Mouse (Mus musculus) lung, postnatal 36 days (tissue): ENCODE results near the gene Ipo9.

Experiments used
- DNase-seq: peaks from one replicate; pipeline ENCODE4 v3.0.0; 2022; ENCODE audit warnings: mixed read lengths

Ipo9 gene

GRCm38 (mm10) chr1:135429901-135430668 is at the start of gene Ipo9:
Gene Ipo9 (minus strand): TSS chr1:135430499.
- DNase-seq, result peak; percentile 94

DNA sequence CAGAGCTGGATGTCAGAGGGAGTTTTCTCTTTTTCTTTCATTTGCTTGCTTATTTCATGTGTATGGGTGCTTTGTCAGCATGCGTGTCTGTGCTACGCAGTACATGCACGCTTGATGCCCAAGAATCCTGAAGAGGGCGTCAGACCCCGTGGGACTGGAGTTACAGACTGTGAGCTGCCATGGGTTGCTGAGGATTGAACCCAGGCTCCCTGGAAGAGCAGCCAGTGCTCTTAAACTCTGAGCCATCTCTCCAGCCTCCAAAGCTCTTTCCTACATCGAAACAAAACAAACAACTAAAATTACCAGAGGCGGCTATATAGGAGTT is 45.2 kb upstream of the Ipo9 start:
- no peak for DNase-seq

DNA sequence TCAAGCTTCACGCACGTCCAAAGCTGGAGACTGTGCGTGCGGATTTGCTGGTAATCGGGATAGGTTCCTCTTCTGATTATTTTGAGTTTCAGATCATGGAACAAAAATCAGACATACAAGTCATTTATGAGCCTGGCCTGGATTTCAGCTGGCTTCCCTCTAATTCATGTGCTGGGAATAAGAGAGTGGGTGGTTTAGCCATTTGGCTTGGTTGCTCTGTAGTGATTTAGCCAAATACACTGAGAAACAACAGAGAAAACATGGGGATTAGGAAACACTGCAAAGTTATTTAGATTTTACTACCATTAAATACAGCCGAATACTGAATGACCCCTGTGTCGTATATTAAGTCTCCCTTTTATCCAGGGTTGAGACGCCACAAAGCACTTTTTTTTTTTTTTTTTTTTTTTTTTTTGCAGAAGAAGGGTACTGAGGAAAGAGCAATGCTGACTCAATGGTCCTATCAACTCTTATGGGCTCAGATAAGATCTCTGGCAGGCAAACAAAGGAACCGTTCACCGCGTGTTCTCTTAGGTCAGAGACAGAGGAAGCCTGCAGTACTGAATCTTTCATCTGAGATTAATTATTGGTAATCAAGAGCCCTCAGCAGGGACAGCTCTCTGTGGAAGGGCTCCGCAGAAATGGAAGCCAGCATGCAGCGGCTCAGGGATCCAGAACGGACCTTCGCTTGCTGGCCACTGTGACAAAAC is 44.7 kb upstream of the Ipo9 start:
- peak; percentile 29 for DNase-seq

GRCm38 (mm10) chr1:135472536-135472935 is 42.2 kb upstream of the Ipo9 start:
- DNase-seq, result no peak

DNA sequence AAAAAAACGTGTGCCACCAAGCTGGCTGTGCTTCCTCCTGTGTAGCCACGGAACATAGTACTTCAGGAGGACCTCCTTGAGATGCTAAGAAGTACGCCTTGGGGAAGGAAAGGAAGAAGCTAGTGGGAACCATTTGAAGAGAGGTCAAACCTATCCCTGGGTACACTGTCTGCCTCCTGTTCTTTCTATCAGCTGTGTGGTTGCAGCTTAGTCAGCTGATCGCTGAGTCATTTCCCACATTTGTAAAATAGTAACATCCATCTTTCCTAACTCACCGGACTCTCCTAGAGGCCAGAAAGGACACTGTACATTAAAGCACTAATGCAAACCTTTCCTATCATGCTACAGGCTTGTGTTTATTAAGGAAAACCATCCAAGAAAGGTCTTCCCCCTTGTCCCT is 41.4 kb upstream of the Ipo9 start:
- no peak for DNase-seq

DNA sequence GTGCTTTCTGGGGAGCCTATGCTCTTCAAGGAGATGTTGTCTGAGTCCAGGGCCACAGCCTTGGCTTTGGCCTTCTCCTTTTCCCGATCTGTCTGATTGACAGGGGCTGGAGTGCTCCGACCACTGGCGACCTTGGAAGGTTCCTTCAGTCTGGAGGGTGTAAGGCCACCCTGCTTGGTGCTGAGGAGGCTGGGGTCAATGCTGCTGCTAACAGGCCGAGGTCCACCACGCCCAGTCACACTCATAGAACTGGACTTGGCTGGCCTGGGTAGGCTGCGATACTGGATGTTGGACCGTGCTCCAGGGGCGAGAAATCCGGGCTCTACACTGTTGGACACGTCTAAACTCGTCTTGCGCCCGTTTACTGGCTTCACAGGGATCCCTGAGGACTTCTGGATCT is 40.2 kb upstream of the Ipo9 start:
- DNase-seq, result no peak

- no peak for DNase-seq
These were observed 37.2 kb upstream of the Ipo9 start for GRCm38 (mm10) chr1:135467462-135467861.

GRCm38 (mm10) chr1:135466935-135467334 is 36.6 kb upstream of the Ipo9 start:
- DNase-seq, result peak; percentile 46

DNA sequence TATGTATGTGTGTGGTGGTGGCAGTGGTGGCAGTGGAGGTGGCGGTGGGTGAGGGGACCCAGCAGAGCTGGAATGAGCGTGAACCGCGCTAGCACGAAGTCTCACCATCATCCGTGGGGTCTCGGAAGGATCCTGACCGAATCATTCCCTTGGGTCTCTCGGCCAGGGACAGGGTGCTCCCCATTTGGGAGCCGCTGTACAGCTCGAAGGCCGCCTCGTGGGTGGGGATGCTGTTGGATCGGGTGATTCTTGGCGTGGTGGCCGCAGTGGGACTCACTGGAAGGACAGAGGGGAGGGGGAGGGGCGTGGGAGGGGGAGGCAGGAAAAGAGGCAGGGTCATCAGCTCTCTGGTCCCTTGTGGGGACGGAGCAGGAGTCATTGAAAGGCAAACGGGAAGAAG is 35.4 kb upstream of the Ipo9 start:
- DNase-seq, result no peak

GRCm38 (mm10) chr1:135462736-135463135 is 32.4 kb upstream of the Ipo9 start:
- no peak for DNase-seq

DNA sequence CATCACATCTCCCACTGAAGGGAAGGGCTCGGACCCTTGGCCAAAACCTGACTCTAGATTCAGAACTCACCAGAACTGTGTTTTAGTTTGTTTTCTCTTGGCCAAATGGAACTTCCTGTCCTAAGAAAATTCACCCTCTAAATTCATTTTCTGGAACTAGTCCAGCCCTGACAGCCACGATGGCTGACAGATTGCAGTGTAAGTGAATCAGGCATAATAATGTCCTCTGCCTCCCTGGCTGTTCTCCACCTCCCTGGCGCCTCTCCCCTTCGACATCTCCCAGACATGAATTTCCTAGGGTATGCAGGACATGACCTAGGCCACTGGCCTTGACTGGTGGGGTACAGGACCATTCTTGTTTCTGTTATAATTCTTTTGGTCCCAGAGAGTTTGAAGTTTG is 32.0 kb upstream of the Ipo9 start:
- peak; percentile 61 for DNase-seq

GRCm38 (mm10) chr1:135461097-135461730 is 30.9 kb upstream of the Ipo9 start:
- DNase-seq, result peak; percentile 81

- DNase-seq, result no peak
These were observed 30.2 kb upstream of the Ipo9 start for GRCm38 (mm10) chr1:135460521-135460920.

GRCm38 (mm10) chr1:135457860-135458259 is 27.6 kb upstream of the Ipo9 start:
- no peak for DNase-seq

DNA sequence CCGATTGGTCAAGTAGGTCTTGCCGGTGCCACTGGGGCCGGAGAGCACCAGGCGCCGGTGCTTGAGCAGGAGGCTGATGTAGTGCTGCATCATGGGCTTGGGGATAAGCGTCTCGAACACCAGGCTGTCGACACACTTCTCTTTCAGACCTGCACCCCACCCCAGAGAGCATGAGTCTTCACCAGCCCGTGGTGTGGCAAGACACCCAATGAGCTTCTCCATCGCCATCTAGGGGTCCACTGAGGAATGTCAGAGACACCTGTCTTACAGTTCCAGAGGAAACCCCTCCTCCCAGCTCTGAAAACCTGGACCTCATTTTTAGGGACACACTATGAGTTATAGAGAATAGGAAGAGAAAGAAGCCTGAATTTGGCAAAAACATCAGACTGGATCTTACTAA is 22.0 kb upstream of the Ipo9 start:
- DNase-seq, result peak; percentile 20

DNA sequence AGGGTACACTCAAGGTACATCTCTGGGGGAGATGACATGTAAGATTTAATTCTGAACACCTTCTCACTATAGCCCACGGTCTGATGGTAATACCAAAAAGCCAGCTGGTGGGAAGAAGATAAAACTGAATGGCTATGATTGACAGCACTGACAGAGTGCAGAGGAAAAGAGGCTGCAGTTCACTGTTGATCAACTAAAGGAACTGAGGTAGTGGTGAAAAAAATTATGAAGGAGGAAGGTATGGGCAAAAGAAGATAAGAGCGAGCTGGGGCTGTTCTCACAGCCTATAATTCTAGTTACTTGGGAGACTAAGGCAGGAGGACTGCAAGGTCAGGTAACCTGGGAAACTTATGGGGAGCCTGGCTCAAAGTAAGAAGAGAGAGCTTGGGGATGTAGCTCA is 21.1 kb upstream of the Ipo9 start:
- DNase-seq, result no peak

DNA sequence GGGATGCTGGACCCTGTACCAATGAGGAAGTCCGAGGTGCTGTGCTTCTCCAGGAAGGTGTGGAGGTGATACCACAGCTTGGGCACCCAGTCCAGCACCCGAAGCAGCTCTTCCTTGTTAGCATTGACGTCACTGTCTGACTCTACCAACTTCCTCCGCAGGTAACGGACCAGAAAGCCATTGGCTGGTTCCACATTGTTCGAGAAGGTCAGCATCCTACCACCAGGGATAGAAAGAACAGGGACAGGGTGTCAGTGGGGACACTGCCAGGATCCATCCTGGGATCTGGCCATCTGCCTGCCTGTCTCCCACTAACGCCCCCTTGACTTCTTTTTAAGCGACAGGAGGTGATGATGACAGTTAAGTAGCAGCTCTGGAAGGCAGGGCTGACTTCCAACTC is 19.6 kb upstream of the Ipo9 start:
- no peak for DNase-seq

- DNase-seq, result no peak
These were observed 18.6 kb upstream of the Ipo9 start for GRCm38 (mm10) chr1:135448940-135449339.

DNA sequence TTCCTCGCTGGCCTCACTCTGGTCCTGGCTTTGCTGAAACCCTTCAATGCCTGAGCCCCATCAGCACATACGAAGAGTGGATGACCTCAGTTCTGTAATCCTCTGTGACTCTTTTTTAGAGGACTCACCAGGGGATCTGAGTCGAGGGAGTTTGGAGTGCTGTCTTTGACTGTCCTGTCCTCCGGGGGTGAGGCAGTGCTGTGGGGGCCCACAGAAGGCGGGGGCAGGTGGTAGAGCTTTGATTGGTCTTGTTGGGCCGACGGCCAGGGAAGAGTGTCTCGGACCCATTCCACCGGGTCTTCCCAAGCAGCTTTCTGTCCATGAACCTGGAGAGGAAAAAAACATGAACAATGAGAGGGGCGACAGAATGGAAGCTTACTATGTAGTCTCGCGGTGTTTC is 13.2 kb upstream of the Ipo9 start:
- DNase-seq, result no peak

GRCm38 (mm10) chr1:135441861-135442260 is 11.6 kb upstream of the Ipo9 start:
- no peak for DNase-seq

- DNase-seq, result no peak
These were observed 10.7 kb upstream of the Ipo9 start for GRCm38 (mm10) chr1:135440986-135441385.

DNA sequence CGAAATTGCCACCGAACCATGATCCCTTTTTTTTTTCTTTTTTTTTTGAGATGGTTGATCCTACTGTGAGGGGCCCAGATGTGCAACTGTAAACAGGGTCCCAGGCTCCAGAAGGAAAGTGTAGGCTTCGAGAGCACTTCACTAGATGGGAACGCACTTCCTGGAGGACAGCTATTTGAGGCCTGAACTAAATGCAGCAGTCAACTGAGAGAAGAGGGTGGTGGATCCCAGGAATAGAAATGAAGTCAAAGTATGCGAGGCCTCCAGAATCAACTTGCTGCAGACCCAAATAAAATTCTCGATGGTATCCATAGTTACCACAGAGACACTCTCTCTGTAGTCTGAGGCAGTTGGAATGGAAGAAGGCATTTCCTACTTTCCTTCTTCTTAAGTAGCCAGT is 8.5 kb upstream of the Ipo9 start:
- no peak for DNase-seq

GRCm38 (mm10) chr1:135435823-135436222 is 5.5 kb upstream of the Ipo9 start:
- DNase-seq, result no peak

DNA sequence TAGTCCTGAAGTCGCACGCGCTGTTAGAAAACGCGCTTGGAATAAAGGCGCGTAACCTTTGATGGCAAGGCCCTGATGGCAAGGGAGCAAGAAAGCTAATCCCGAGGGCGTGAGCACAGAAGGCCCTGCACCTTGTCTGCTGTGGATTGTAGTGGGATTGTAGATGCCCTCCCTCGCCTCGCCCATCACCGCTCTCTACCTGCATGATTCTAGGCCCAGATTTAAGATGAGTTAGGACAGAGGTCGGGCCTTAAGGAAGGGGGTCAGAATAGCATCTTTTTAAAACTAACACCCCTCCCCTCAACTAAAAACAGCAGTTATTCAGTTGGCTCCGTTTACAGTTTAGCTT is 344 bp upstream of the Ipo9 start:
- DNase-seq, result no peak
